Mouse (Mus musculus) cerebellum, postnatal 10 days (tissue): Measurements from ENCODE around the gene Ube2a.

ENCODE experiments used
- DNase-seq, 2 experiments: peaks; one replicate each; pipeline ENCODE4 v3.0.0; 2021; ENCODE audit warnings: mixed read lengths in 2 of 2

Ube2a gene

GRCm38 (mm10) chrX:36902321-36903114, 28.8 kb downstream of the Ube2a start, which contains the start of gene Nkrf:
Nkrf (minus strand) TSS chrX:36902899.
- DNase-seq, result peak; percentile 69 to 72

- DNase-seq, result peak; percentile 93 to 95
Observed at GRCm38 (mm10) chrX:36903115-36903768, 29.5 kb downstream of the Ube2a start.

- peak; percentile 11 to 20 for DNase-seq
Observed at GRCm38 (mm10) chrX:36906539-36906938, 32.8 kb downstream of the Ube2a start.

- DNase-seq, result peak; percentile 76 to 79
Observed at GRCm38 (mm10) chrX:36911343-36911742, 37.6 kb downstream of the Ube2a start.

GRCm38 (mm10) chrX:36917749-36918148, 44.0 kb downstream of the Ube2a start:
- no peak for DNase-seq

GRCm38 (mm10) chrX:36921346-36921745, 47.6 kb downstream of the Ube2a start:
- DNase-seq, result no peak

GRCm38 (mm10) chrX:36928791-36929190, 55.1 kb downstream of the Ube2a start:
- peak; percentile 2 to 6 for DNase-seq

GRCm38 (mm10) chrX:36929694-36930093, 56.0 kb downstream of the Ube2a start:
- DNase-seq, result no peak

- peak in 1 of 2 experiments; percentile 17 for DNase-seq
Observed at GRCm38 (mm10) chrX:36930574-36930973, 56.9 kb downstream of the Ube2a start.
